Mouse (Mus musculus): ENCODE measurements around the gene Ikzf1. TPM values are rescaled to one million over a fixed set of nuclear protein-coding genes. Genes with fewer than 3 reads are reported as not detected.

Gene Ikzf1
- polyA plus RNA-seq, 1 experiment from 2014 or later = 1.5 TPM

DNA sequence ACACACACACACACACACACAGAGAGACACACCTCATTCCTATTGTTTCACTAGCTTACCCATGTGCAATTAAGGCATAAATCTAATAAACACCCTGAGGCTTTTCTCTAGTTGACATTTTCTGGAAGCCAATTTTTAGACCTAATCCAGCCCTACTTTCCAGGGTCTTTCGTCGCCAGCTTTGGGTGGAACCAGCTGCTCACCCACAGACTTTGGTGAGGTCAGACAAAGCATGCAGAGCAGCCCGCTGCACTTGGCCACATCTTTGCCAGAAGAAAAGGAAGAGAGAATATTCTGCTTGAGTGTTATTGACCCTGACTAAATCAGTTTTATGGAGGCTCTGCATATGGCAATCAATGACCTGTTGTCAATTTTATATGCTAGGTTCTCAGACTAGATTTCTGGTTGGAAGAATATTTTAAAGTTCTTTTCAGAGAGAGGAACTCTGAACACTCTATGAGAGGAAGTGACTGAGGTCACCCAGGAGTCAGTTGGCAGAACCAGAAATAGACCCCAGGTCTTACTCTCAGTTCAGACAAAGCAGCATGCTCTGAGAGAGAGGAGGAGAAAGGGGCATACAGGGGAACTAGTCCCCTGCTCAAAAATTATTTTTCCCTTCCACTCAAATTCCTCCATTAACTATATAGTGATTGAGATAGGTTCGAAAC is 17.4 kb upstream of the Ikzf1 start:
- no peaks in the 10 kb centered on the region for H3K36me3 ChIP-seq (ENCODE audit: control insufficient read depth, insufficient read depth, low read length)
- no peaks in the 10 kb centered on the region for H3K27me3 ChIP-seq (ENCODE audit: control insufficient read depth, insufficient read depth, low read length)
- H3K27ac ChIP-seq (replicated peaks in 1 of 2; ENCODE audit: control insufficient read depth in 1 of 2, insufficient read depth in 1 of 2, low read depth in 2 of 2, low read length in 2 of 2) = no peak overlapping the region
- WGBS = 83% methylated on average over 4 of the region's 4 CpGs
- H3K9ac ChIP-seq (ENCODE audit: low read length) = no peak overlapping the region
- no peak overlapping the region for H3K4me3 ChIP-seq (ENCODE audit: control insufficient read depth in 1 of 2, insufficient read depth in 1 of 2, low read depth in 1 of 2, low read length in 2 of 2)
- no peaks in the 10 kb centered on the region for H3K4me1 ChIP-seq (ENCODE audit: control insufficient read depth in 2 of 2, insufficient read depth in 2 of 2, low read length in 2 of 2)
- ATAC-seq (ENCODE audit: insufficient number of reproducible peaks, insufficient read depth, low FRiP score, low read depth) = no peak
- no peak overlapping the region for H3K4me2 ChIP-seq (ENCODE audit: low read length)
- no peaks in the 10 kb centered on the region for H3K9me3 ChIP-seq (ENCODE audit: control insufficient read depth, low read length)

DNA sequence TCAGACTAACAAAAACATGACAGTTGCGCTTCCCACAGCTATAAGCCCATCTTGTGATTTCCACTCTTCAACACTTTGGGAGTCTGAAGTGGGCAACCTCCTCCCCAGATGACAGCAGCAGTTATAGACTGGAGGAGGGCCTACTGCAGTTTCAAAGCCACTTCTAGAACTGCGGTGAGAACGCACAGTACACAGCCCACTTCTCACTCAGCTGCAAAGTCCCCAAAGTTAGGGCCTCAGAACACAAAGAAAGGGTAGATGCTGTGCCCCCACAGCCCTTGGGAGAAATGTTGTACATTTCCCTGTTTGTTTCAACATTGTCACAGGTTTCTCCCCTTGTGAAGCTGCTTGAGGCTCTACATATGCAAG is 16.9 kb upstream of the Ikzf1 start:
- Histone ChIP-seq H3K9me3 (ENCODE audit: control insufficient read depth, low read length) (no peaks in the 10 kb centered on the region), H3K27me3 (ENCODE audit: control insufficient read depth, insufficient read depth, low read length) (no peaks in the 10 kb centered on the region), H3K4me3 (ENCODE audit: control insufficient read depth in 1 of 2, insufficient read depth in 1 of 2, low read depth in 1 of 2, low read length in 2 of 2) (no peak overlapping the region), H3K9ac (ENCODE audit: low read length) (no peak overlapping the region), H3K4me2 (ENCODE audit: low read length) (no peak overlapping the region), H3K36me3 (ENCODE audit: control insufficient read depth, insufficient read depth, low read length) (no peaks in the 10 kb centered on the region), H3K27ac (replicated peaks in 1 of 2; ENCODE audit: control insufficient read depth in 1 of 2, insufficient read depth in 1 of 2, low read depth in 2 of 2, low read length in 2 of 2) (no peak overlapping the region), H3K4me1 (ENCODE audit: control insufficient read depth in 2 of 2, insufficient read depth in 2 of 2, low read length in 2 of 2) (no peaks in the 10 kb centered on the region)
- no peak for ATAC-seq (ENCODE audit: insufficient number of reproducible peaks, insufficient read depth, low FRiP score, low read depth)
- 84% methylated on average over 3 of the region's 3 CpGs for WGBS

DNA sequence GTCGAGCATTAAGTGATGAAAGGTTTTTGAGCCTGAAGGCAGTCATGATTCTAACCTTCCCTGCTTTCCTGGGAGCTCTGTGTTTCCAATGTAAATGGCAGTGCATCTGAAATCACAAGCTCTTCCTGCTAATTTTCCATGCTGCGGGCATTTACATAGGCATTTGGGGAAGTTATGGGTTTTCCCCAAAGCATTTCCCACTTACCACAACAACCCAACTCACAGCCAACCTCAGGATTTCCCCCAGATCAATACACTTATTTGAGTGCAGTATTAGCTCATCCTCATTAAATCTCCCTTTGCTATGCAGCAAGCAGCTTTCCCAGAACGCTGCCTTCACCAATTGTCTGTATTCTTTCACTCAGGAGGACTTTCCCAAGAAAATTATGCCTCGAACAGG is 11.8 kb upstream of the Ikzf1 start:
- Histone ChIP-seq H3K4me1 (ENCODE audit: control insufficient read depth in 2 of 2, insufficient read depth in 2 of 2, low read length in 2 of 2) (no peaks in the 10 kb centered on the region), H3K27ac (replicated peaks in 1 of 2; ENCODE audit: control insufficient read depth in 1 of 2, insufficient read depth in 1 of 2, low read depth in 2 of 2, low read length in 2 of 2) (no peak overlapping the region), H3K9ac (ENCODE audit: low read length) (no peak overlapping the region), H3K9me3 (ENCODE audit: control insufficient read depth, low read length) (no peaks in the 10 kb centered on the region), H3K36me3 (ENCODE audit: control insufficient read depth, insufficient read depth, low read length) (no peaks in the 10 kb centered on the region), H3K4me3 (ENCODE audit: control insufficient read depth in 1 of 2, insufficient read depth in 1 of 2, low read depth in 1 of 2, low read length in 2 of 2) (no peak overlapping the region), H3K4me2 (ENCODE audit: low read length) (no peak overlapping the region), H3K27me3 (ENCODE audit: control insufficient read depth, insufficient read depth, low read length) (no peaks in the 10 kb centered on the region)
- ATAC-seq (ENCODE audit: insufficient number of reproducible peaks, insufficient read depth, low FRiP score, low read depth) = no peak
- 53% methylated on average over 4 of the region's 4 CpGs for WGBS

DNA sequence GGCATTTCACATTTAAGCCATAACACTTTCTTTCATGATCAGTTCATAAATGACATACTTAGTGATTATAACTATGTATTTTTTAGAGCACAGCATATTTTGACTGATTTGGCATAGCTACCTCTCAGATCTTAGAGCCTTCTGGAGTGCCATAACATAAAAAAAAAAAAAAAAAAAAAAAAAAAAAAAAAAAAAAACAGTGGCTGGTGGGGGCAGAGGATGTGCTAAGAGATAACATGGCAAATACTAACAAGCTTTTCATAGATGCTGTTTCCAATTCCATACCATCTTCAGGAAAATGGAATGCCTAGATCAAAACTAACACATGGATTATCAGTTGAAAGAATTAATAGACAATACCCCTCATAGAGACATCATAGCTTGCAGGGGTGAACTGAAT is 9.7 kb upstream of the Ikzf1 start:
- no peaks in the 10 kb centered on the region for H3K27me3 ChIP-seq (ENCODE audit: control insufficient read depth, insufficient read depth, low read length)
- no peaks in the 10 kb centered on the region for H3K4me1 ChIP-seq (ENCODE audit: control insufficient read depth in 2 of 2, insufficient read depth in 2 of 2, low read length in 2 of 2)
- H3K4me2 ChIP-seq (ENCODE audit: low read length) = no peak overlapping the region
- H3K36me3 ChIP-seq (ENCODE audit: control insufficient read depth, insufficient read depth, low read length) = no peaks in the 10 kb centered on the region
- no peak overlapping the region for H3K27ac ChIP-seq (replicated peaks in 1 of 2; ENCODE audit: control insufficient read depth in 1 of 2, insufficient read depth in 1 of 2, low read depth in 2 of 2, low read length in 2 of 2)
- no peak overlapping the region for H3K9ac ChIP-seq (ENCODE audit: low read length)
- no peak for ATAC-seq (ENCODE audit: insufficient number of reproducible peaks, insufficient read depth, low FRiP score, low read depth)
- no peaks in the 10 kb centered on the region for H3K9me3 ChIP-seq (ENCODE audit: control insufficient read depth, low read length)
- H3K4me3 ChIP-seq (ENCODE audit: control insufficient read depth in 1 of 2, insufficient read depth in 1 of 2, low read depth in 1 of 2, low read length in 2 of 2) = no peak overlapping the region

DNA sequence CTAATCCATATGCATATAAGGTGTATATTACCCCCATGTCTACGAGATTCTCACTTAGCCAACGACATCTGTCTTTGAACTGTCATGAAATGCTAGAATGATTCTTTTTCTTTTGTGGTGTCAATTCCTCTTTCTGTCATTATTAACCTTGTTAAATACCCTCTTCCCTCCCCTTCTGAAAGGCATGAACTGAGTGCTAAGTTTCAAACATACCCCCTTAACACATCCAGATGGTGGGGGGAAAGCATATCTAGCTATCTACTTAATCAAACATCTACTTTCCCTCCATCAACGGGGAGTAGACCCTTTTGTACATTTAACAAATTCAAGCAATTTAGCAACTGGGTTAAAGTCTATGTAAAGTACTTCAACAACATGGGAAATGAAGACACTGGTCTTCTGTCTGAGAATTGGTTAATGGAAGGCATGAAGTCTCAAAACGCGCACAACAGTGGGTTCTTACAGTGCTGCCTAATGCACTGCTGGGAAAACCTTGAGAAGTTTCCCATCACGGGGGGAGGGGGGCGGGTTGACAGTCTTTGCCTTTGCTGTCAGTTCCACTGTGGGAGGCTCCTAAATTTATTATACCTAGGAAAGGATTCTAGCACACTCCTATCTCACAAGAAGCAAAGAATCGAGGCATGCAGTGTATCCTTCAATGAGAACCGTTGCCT is 8.6 kb upstream of the Ikzf1 start:
- Histone ChIP-seq H3K4me2 (ENCODE audit: low read length) (no peak overlapping the region), H3K4me3 (ENCODE audit: control insufficient read depth in 1 of 2, insufficient read depth in 1 of 2, low read depth in 1 of 2, low read length in 2 of 2) (no peak overlapping the region), H3K27ac (replicated peaks in 1 of 2; ENCODE audit: control insufficient read depth in 1 of 2, insufficient read depth in 1 of 2, low read depth in 2 of 2, low read length in 2 of 2) (no peak overlapping the region), H3K9me3 (ENCODE audit: control insufficient read depth, low read length) (no peaks in the 10 kb centered on the region), H3K9ac (ENCODE audit: low read length) (no peak overlapping the region), H3K27me3 (ENCODE audit: control insufficient read depth, insufficient read depth, low read length) (no peaks in the 10 kb centered on the region), H3K4me1 (ENCODE audit: control insufficient read depth in 2 of 2, insufficient read depth in 2 of 2, low read length in 2 of 2) (no peaks in the 10 kb centered on the region), H3K36me3 (ENCODE audit: control insufficient read depth, insufficient read depth, low read length) (no peaks in the 10 kb centered on the region)
- no peak for ATAC-seq (ENCODE audit: insufficient number of reproducible peaks, insufficient read depth, low FRiP score, low read depth)
- WGBS = 77% methylated on average over 9 of the region's 9 CpGs

DNA sequence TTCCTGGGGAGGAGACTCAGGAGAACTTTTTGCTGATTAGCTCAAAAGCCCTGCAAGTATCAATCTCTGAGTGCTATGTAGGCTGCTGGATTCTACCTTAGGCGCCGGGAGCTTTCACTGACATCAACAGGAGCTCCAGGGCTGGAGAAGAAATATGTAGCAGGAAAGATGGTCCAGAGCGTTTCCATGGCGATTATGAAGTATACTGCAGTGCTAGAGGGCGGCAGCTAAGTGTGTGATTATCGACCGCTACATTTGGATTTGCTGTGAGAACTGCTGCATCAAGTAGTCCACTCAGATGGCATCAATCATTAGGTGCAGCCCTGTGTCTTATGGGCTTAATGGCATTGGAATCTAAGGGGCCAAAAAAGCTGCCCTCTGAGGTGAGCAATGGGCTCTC is 7.6 kb upstream of the Ikzf1 start:
- Histone ChIP-seq H3K9me3 (ENCODE audit: control insufficient read depth, low read length) (no peaks in the 10 kb centered on the region), H3K27me3 (ENCODE audit: control insufficient read depth, insufficient read depth, low read length) (no peaks in the 10 kb centered on the region), H3K9ac (ENCODE audit: low read length) (no peak overlapping the region), H3K36me3 (ENCODE audit: control insufficient read depth, insufficient read depth, low read length) (no peaks in the 10 kb centered on the region), H3K4me1 (ENCODE audit: control insufficient read depth in 2 of 2, insufficient read depth in 2 of 2, low read length in 2 of 2) (no peaks in the 10 kb centered on the region), H3K4me3 (ENCODE audit: control insufficient read depth in 1 of 2, insufficient read depth in 1 of 2, low read depth in 1 of 2, low read length in 2 of 2) (no peak overlapping the region), H3K27ac (replicated peaks in 1 of 2; ENCODE audit: control insufficient read depth in 1 of 2, insufficient read depth in 1 of 2, low read depth in 2 of 2, low read length in 2 of 2) (no peak overlapping the region), H3K4me2 (ENCODE audit: low read length) (no peak overlapping the region)
- ATAC-seq (ENCODE audit: insufficient number of reproducible peaks, insufficient read depth, low FRiP score, low read depth) = no peak
- 83% methylated on average over 7 of the region's 7 CpGs for WGBS

DNA sequence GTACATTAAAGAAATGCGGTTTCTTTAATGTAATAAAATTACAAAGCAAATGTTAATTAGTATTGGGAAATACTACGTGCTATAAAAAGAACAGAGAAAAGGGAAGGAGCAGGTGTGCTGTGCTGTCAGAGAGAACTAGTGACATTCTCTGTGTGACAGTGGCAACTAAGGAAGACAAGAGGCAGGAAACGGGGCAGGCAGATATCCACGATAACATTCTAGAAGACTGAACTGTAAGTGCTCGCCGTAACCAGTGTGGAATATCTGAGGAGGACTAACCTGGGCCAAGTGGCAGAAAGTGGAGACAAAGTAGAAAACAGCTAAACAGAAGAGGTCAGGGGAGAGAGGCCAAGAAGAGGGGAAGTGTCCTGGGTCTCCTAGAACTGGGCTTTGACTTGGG is 5.8 kb upstream of the Ikzf1 start:
- no peaks in the 10 kb centered on the region for H3K4me1 ChIP-seq (ENCODE audit: control insufficient read depth in 2 of 2, insufficient read depth in 2 of 2, low read length in 2 of 2)
- WGBS = 56% methylated on average over 6 of the region's 6 CpGs
- H3K4me2 ChIP-seq (ENCODE audit: low read length) = no peak overlapping the region
- H3K36me3 ChIP-seq (ENCODE audit: control insufficient read depth, insufficient read depth, low read length) = no peaks in the 10 kb centered on the region
- no peak overlapping the region for H3K27ac ChIP-seq (replicated peaks in 1 of 2; ENCODE audit: control insufficient read depth in 1 of 2, insufficient read depth in 1 of 2, low read depth in 2 of 2, low read length in 2 of 2)
- no peaks in the 10 kb centered on the region for H3K9me3 ChIP-seq (ENCODE audit: control insufficient read depth, low read length)
- peaks cover 13% of the 10 kb centered on the region for H3K27me3 ChIP-seq (ENCODE audit: control insufficient read depth, insufficient read depth, low read length)
- ATAC-seq (ENCODE audit: insufficient number of reproducible peaks, insufficient read depth, low FRiP score, low read depth) = no peak
- H3K9ac ChIP-seq (ENCODE audit: low read length) = no peak overlapping the region
- no peak overlapping the region for H3K4me3 ChIP-seq (ENCODE audit: control insufficient read depth in 1 of 2, insufficient read depth in 1 of 2, low read depth in 1 of 2, low read length in 2 of 2)

All from heart, embryonic 14.5 days (tissue).